Mouse (Mus musculus): Measurements from ENCODE around the gene Kcna10. TPM values are rescaled to one million over a fixed set of nuclear protein-coding genes. Genes with fewer than 3 reads are reported as not detected.

The Kcna10 gene
- polyA plus RNA-seq, 1 experiment from 2014 or later, result not detected

GRCm38 (mm10) chr3:107225820-107226219 is 43.0 kb downstream of the Kcna10 start:
- Histone ChIP-seq H3K4me2 (replicated peaks; ENCODE audit: low read depth, low read length) (no peak overlapping the region), H3K4me3 (ENCODE audit: low read depth, low read length) (no peak overlapping the region), H3K36me3 (ENCODE audit: control insufficient read depth, insufficient read depth, low read length) (no peaks in the 10 kb centered on the region), H3K27ac (ENCODE audit: low read depth, low read length) (no peak overlapping the region), H3K9me3 (ENCODE audit: control insufficient read depth, low read length) (no peaks in the 10 kb centered on the region), H3K27me3 (ENCODE audit: control insufficient read depth, insufficient read depth, low read length) (no peaks in the 10 kb centered on the region), H3K4me1 (replicated peaks; ENCODE audit: control insufficient read depth, insufficient read depth, low read length) (no peaks in the 10 kb centered on the region), H3K9ac (ENCODE audit: low read depth, low read length) (no peak overlapping the region)
- no peak for ATAC-seq (ENCODE audit: low FRiP score)
- WGBS, result 86% methylated on average over 5 of the region's 5 CpGs
- DNase-seq (ENCODE audit: low spot score), result no peak

GRCm38 (mm10) chr3:107229221-107229620 is 46.4 kb downstream of the Kcna10 start:
- H3K9ac ChIP-seq (ENCODE audit: low read depth, low read length), result no peak overlapping the region
- 80% methylated on average over 5 of the region's 5 CpGs for WGBS
- no peak overlapping the region for H3K4me3 ChIP-seq (ENCODE audit: low read depth, low read length)
- ATAC-seq (ENCODE audit: low FRiP score), result no peak
- no peak overlapping the region for H3K4me2 ChIP-seq (replicated peaks; ENCODE audit: low read depth, low read length)
- no peaks in the 10 kb centered on the region for H3K27me3 ChIP-seq (ENCODE audit: control insufficient read depth, insufficient read depth, low read length)
- no peaks in the 10 kb centered on the region for H3K4me1 ChIP-seq (replicated peaks; ENCODE audit: control insufficient read depth, insufficient read depth, low read length)
- DNase-seq (ENCODE audit: low spot score), result no peak
- no peaks in the 10 kb centered on the region for H3K9me3 ChIP-seq (ENCODE audit: control insufficient read depth, low read length)
- H3K36me3 ChIP-seq (ENCODE audit: control insufficient read depth, insufficient read depth, low read length), result no peaks in the 10 kb centered on the region
- H3K27ac ChIP-seq (ENCODE audit: low read depth, low read length), result no peak overlapping the region

GRCm38 (mm10) chr3:107229822-107230221 is 47.0 kb downstream of the Kcna10 start:
- WGBS, result 79% methylated on average over 5 of the region's 5 CpGs
- Histone ChIP-seq H3K9ac (ENCODE audit: low read depth, low read length) (no peak overlapping the region), H3K36me3 (ENCODE audit: control insufficient read depth, insufficient read depth, low read length) (no peaks in the 10 kb centered on the region), H3K27me3 (ENCODE audit: control insufficient read depth, insufficient read depth, low read length) (no peaks in the 10 kb centered on the region), H3K4me1 (replicated peaks; ENCODE audit: control insufficient read depth, insufficient read depth, low read length) (no peaks in the 10 kb centered on the region), H3K4me3 (ENCODE audit: low read depth, low read length) (no peak overlapping the region), H3K27ac (ENCODE audit: low read depth, low read length) (no peak overlapping the region), H3K4me2 (replicated peaks; ENCODE audit: low read depth, low read length) (no peak overlapping the region), H3K9me3 (ENCODE audit: control insufficient read depth, low read length) (no peaks in the 10 kb centered on the region)
- DNase-seq (ENCODE audit: low spot score) (no peak), ATAC-seq (ENCODE audit: low FRiP score) (no peak)

- no peak for ATAC-seq (ENCODE audit: low FRiP score)
- Histone ChIP-seq H3K4me3 (ENCODE audit: low read depth, low read length) (no peak within 1 kb of the TSS), H3K27me3 (ENCODE audit: control insufficient read depth, insufficient read depth, low read length) (no peaks in the 10 kb centered on the region), H3K27ac (ENCODE audit: low read depth, low read length) (no peak within 1 kb of the TSS), H3K9ac (ENCODE audit: low read depth, low read length) (no peak within 1 kb of the TSS), H3K4me1 (replicated peaks; ENCODE audit: control insufficient read depth, insufficient read depth, low read length) (no peaks in the 10 kb centered on the region), H3K4me2 (replicated peaks; ENCODE audit: low read depth, low read length) (no peak within 1 kb of the TSS), H3K9me3 (ENCODE audit: control insufficient read depth, low read length) (no peaks in the 10 kb centered on the region), H3K36me3 (ENCODE audit: control insufficient read depth, insufficient read depth, low read length) (no peaks in the 10 kb centered on the region)
- WGBS, result 48% methylated on average over 1 of the region's 1 CpGs
- no peak for DNase-seq (ENCODE audit: low spot score)
Measured at GRCm38 (mm10) chr3:107230527-107230926, 47.7 kb downstream of the Kcna10 start, which contains the start of gene A630076J17Rik. TSS of gene A630076J17Rik (plus strand) at chr3:107230614.

GRCm38 (mm10) chr3:107231202-107231601 is 48.3 kb downstream of the Kcna10 start:
- no peaks in the 10 kb centered on the region for H3K36me3 ChIP-seq (ENCODE audit: control insufficient read depth, insufficient read depth, low read length)
- H3K4me1 ChIP-seq (replicated peaks; ENCODE audit: control insufficient read depth, insufficient read depth, low read length), result no peaks in the 10 kb centered on the region
- H3K4me2 ChIP-seq (replicated peaks; ENCODE audit: low read depth, low read length), result no peak overlapping the region
- no peak overlapping the region for H3K4me3 ChIP-seq (ENCODE audit: low read depth, low read length)
- WGBS, result 61% methylated on average over 4 of the region's 4 CpGs
- no peaks in the 10 kb centered on the region for H3K27me3 ChIP-seq (ENCODE audit: control insufficient read depth, insufficient read depth, low read length)
- ATAC-seq (ENCODE audit: low FRiP score), result no peak
- DNase-seq (ENCODE audit: low spot score), result no peak
- no peak overlapping the region for H3K27ac ChIP-seq (ENCODE audit: low read depth, low read length)
- no peak overlapping the region for H3K9ac ChIP-seq (ENCODE audit: low read depth, low read length)
- no peaks in the 10 kb centered on the region for H3K9me3 ChIP-seq (ENCODE audit: control insufficient read depth, low read length)

GRCm38 (mm10) chr3:107233351-107233813 is 50.5 kb downstream of the Kcna10 start:
- 9% methylated on average over 11 of the region's 11 CpGs for WGBS
- H3K36me3 ChIP-seq (ENCODE audit: control insufficient read depth, insufficient read depth, low read length), result no peaks in the 10 kb centered on the region
- no peak overlapping the region for H3K27ac ChIP-seq (ENCODE audit: low read depth, low read length)

GRCm38 (mm10) chr3:107233945-107234344 is 51.1 kb downstream of the Kcna10 start:
- H3K27me3 ChIP-seq (ENCODE audit: control insufficient read depth, insufficient read depth, low read length), result no peaks in the 10 kb centered on the region
- H3K36me3 ChIP-seq (ENCODE audit: control insufficient read depth, insufficient read depth, low read length), result no peaks in the 10 kb centered on the region
- no peak overlapping the region for H3K9ac ChIP-seq (ENCODE audit: low read depth, low read length)
- DNase-seq (ENCODE audit: low spot score) (no peak), ATAC-seq (ENCODE audit: low FRiP score) (peak; percentile 22; the same call in 1 of the 2 replicates)
- H3K4me1 ChIP-seq (replicated peaks; ENCODE audit: control insufficient read depth, insufficient read depth, low read length), result no peaks in the 10 kb centered on the region
- no peak overlapping the region for H3K4me3 ChIP-seq (ENCODE audit: low read depth, low read length)
- 29% methylated on average over 2 of the region's 2 CpGs for WGBS
- no peak overlapping the region for H3K4me2 ChIP-seq (replicated peaks; ENCODE audit: low read depth, low read length)
- H3K9me3 ChIP-seq (ENCODE audit: control insufficient read depth, low read length), result no peaks in the 10 kb centered on the region
- H3K27ac ChIP-seq (ENCODE audit: low read depth, low read length), result no peak overlapping the region

More at GRCm38 (mm10) chr3:107233351-107233813, 50.5 kb downstream of the Kcna10 start:
- no peaks in the 10 kb centered on the region for H3K27me3 ChIP-seq (ENCODE audit: control insufficient read depth, insufficient read depth, low read length)
- H3K4me3 ChIP-seq (ENCODE audit: low read depth, low read length), result no peak overlapping the region
- peak; percentile 93 for DNase-seq (ENCODE audit: low spot score)
- H3K4me1 ChIP-seq (replicated peaks; ENCODE audit: control insufficient read depth, insufficient read depth, low read length), result no peaks in the 10 kb centered on the region
- peak; percentile 52 for ATAC-seq (ENCODE audit: low FRiP score)
- H3K9ac ChIP-seq (ENCODE audit: low read depth, low read length), result no peak overlapping the region
- no peaks in the 10 kb centered on the region for H3K9me3 ChIP-seq (ENCODE audit: control insufficient read depth, low read length)
- H3K4me2 ChIP-seq (replicated peaks; ENCODE audit: low read depth, low read length), result no peak overlapping the region

GRCm38 (mm10) chr3:107238051-107238450 is 55.2 kb downstream of the Kcna10 start:
- ATAC-seq (ENCODE audit: low FRiP score) (no peak), DNase-seq (ENCODE audit: low spot score) (no peak)
- Histone ChIP-seq H3K4me3 (ENCODE audit: low read depth, low read length) (no peak overlapping the region), H3K36me3 (ENCODE audit: control insufficient read depth, insufficient read depth, low read length) (no peaks in the 10 kb centered on the region), H3K4me1 (replicated peaks; ENCODE audit: control insufficient read depth, insufficient read depth, low read length) (no peaks in the 10 kb centered on the region), H3K27me3 (ENCODE audit: control insufficient read depth, insufficient read depth, low read length) (no peaks in the 10 kb centered on the region), H3K9ac (ENCODE audit: low read depth, low read length) (no peak overlapping the region), H3K27ac (ENCODE audit: low read depth, low read length) (no peak overlapping the region), H3K4me2 (replicated peaks; ENCODE audit: low read depth, low read length) (no peak overlapping the region), H3K9me3 (ENCODE audit: control insufficient read depth, low read length) (no peaks in the 10 kb centered on the region)
- 46% methylated on average over 2 of the region's 2 CpGs for WGBS

- Histone ChIP-seq H3K36me3 (ENCODE audit: control insufficient read depth, insufficient read depth, low read length) (no peaks in the 10 kb centered on the region), H3K9ac (ENCODE audit: low read depth, low read length) (no peak overlapping the region), H3K9me3 (ENCODE audit: control insufficient read depth, low read length) (no peaks in the 10 kb centered on the region), H3K4me3 (ENCODE audit: low read depth, low read length) (no peak overlapping the region), H3K27ac (ENCODE audit: low read depth, low read length) (no peak overlapping the region), H3K4me2 (replicated peaks; ENCODE audit: low read depth, low read length) (no peak overlapping the region), H3K27me3 (ENCODE audit: control insufficient read depth, insufficient read depth, low read length) (no peaks in the 10 kb centered on the region), H3K4me1 (replicated peaks; ENCODE audit: control insufficient read depth, insufficient read depth, low read length) (no peaks in the 10 kb centered on the region)
- DNase-seq (ENCODE audit: low spot score), result no peak
- no peak for ATAC-seq (ENCODE audit: low FRiP score)
- 85% methylated on average over 8 of the region's 8 CpGs for WGBS
Measured at GRCm38 (mm10) chr3:107238471-107238980, 55.7 kb downstream of the Kcna10 start.
